Mouse (Mus musculus) thymus, postnatal 14 days (tissue): Measurements from ENCODE around the gene Slc9a1.

ENCODE experiments used
- DNase-seq: peaks from one replicate; pipeline ENCODE4 v3.0.0; 2021

Gene Slc9a1

GRCm38 (mm10) chr4:133375812-133376577 is 6.5 kb downstream of the Slc9a1 start:
- DNase-seq: peak; percentile 34

GRCm38 (mm10) chr4:133378236-133379045 is 8.9 kb downstream of the Slc9a1 start:
- peak; percentile 78 for DNase-seq

DNA sequence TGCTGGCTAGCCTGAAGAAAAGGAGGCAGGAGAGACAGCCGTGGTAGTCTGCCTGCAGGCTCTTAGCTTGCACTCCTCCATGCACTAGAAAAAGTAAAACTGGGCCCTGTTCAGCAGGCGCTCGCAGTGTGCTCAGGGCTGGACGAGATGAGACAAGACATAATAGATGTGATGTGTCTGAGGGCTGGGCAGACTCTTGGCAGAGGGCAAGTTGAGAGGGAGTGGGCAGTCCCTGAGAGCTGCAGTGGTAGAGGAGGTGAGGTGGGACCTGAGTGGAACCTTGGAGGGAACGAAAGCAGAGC is 9.5 kb downstream of the Slc9a1 start:
- no peak for DNase-seq

GRCm38 (mm10) chr4:133379861-133380260 is 10.4 kb downstream of the Slc9a1 start:
- no peak for DNase-seq

DNA sequence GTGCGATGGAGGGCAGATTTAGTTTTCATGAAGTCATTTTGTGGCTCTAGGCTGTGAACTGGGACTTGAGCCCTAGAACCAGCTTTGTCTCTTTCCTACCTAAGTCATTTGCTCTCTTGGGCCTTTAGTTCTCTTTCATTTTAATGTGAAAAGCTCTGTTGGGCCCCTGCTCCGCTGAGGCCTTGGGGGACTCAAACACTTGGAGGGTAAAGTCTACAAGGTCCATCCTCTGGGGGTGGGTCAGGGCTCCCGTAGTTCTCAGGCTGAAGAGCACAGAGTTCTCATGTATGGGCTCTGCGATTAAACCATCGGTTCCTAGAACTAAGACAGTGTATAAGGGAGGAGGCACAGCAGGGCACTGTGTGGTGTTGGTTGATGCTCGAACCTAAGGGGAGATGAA is 11.0 kb downstream of the Slc9a1 start:
- DNase-seq: no peak

DNA sequence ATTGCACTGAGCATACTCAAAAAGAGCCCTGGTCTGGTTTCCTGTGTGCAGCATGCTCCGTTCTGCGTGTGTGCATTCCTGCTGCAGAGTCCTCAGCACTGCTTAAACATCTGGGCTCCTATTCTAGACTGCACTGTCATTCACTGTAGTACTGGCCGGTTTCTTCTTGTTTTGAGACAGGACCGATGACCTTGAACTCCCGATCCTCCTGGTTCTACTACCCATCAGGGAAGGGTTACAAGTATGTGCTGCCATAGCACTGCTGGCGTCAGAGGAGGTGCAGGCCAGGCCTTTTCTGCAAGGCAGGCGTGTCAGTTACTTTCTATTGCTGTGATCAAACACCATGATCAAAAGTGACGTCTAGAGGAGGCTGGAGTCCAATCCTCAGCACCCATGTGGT is 11.6 kb downstream of the Slc9a1 start:
- DNase-seq: no peak

GRCm38 (mm10) chr4:133386061-133386797 is 16.7 kb downstream of the Slc9a1 start:
- no peak for DNase-seq

DNA sequence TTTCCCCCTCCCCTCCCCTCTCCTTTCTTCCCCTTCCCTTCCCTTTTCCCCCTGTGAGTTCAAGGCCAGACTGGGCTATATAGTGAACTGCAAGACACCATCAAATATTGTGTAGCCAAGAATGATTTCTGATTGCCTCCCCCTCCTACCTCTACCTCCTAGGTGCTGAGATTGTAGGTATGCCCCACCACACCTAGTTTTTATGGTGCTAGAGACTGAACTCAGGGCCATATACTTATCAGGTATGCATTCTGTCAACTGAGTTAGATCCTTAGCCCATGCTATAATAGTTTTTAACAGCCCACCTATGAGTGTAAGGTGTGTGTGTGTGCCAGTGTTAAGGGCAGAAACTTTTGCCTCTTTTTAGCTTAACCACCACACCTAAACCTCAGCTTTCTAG is 17.5 kb downstream of the Slc9a1 start:
- no peak for DNase-seq

GRCm38 (mm10) chr4:133388781-133389552 is 19.5 kb downstream of the Slc9a1 start:
- DNase-seq: no peak

GRCm38 (mm10) chr4:133390042-133390441 is 20.5 kb downstream of the Slc9a1 start:
- no peak for DNase-seq

- no peak for DNase-seq
These were observed 21.1 kb downstream of the Slc9a1 start for GRCm38 (mm10) chr4:133390585-133390984.

GRCm38 (mm10) chr4:133391185-133392040 is 21.9 kb downstream of the Slc9a1 start:
- no peak for DNase-seq

DNA sequence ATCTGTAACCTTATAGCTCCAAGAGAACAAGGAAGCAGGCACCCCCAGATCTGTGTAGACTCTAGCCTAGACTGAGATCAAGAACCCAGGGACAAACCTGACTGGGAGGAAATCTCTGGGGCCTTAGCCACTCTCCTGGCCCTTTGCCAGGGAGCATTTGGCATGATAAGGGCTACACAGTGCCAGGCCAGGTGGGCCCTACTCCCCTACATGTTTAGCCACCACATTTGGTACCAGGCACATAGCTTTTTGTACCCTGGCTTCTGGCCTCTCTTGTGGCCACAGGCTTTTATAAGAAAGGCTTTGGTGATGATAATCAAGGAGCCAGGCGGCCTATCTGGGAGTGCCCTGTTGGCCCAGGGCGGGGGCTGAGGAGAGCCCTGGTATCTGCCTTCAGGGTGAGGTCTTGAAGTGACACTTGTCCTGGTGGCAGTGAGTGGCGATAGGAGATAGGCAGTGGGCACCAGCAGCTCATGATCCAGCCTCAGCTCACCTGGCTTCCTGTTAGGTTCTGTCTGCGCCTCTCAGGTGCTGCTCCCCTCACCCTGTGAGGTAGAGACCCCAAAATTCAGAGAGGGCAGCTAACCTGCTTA is 25.6 kb downstream of the Slc9a1 start:
- no peak for DNase-seq

- DNase-seq: no peak
These were observed 26.6 kb downstream of the Slc9a1 start for GRCm38 (mm10) chr4:133396079-133396478.

DNA sequence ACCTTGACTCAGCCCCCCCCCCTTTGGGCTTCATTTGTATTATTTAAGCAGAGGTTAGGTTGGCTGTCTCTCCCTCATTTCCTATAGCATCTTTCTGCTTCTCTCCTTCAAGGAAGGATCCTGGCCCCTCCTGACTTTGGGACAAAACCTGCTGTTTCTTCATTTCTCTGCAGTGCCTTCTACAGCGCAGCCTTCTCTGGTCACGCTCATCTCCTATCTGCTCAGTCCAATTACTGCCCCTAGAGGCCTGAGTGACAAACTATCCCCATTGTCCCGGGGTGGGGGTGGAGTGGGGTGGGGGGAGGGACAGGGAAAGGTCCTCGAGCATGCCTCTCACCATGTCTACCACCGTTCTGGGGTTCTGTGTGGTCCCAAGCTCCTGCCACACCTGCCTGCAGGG is 27.8 kb downstream of the Slc9a1 start:
- no peak for DNase-seq

DNA sequence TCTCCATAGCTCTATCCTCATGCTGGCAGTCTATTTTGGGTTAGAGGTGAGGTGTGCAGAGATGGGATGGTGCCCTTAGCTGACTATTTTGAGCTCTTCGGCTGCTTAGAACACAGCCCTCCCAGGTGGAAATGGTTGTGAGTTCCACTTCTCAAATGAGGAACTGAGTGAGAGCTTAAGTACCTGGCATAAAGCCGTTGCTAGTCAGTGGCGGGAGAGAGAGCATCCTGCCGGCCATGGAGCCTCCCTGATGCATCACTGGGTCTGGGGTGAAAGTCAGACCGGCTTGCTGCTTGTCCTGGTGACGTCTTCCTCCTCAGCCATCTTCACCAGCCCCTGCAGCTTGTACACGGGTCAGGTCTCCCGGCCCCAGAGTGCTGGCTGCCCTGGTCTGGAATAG is 28.5 kb downstream of the Slc9a1 start:
- no peak for DNase-seq

GRCm38 (mm10) chr4:133398619-133399018 is 29.1 kb downstream of the Slc9a1 start:
- DNase-seq: no peak

GRCm38 (mm10) chr4:133399509-133399908 is 30.0 kb downstream of the Slc9a1 start:
- no peak for DNase-seq

- no peak for DNase-seq
These were observed 30.6 kb downstream of the Slc9a1 start for GRCm38 (mm10) chr4:133400098-133400497.

DNA sequence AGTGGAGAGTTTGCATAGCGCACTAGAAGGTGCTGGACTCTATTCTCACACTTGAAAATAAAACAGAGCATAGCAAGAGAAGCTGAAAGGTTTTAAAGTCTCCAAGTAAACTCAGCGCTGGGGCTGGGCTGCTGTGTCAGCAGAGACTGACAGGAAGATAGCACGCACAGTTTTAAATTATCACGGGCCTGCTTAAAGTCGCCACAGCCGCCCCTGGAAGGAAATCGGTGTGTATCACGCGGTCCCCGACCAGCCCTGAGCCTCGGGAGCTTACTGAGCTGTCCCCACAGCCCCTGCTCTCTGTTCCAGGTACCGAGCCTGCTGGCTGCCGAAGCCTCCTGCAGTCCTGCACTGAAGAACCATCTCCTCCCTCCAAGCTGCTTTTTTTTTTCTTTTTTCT is 32.5 kb downstream of the Slc9a1 start:
- peak; percentile 22 for DNase-seq

- DNase-seq: no peak
These were observed 34.2 kb downstream of the Slc9a1 start for GRCm38 (mm10) chr4:133403611-133404228.
